Mouse (Mus musculus) cerebellum, adult 18-20 months (tissue): ENCODE data around the gene Irgm1.
"Not testable (repeated sequence)": the region's sequence is repeated elsewhere in the genome, so short reads cannot be mapped to it uniquely, and the experiment has no call there.

Source experiments
- DNase-seq, 2 experiments: peaks; one replicate each; pipeline ENCODE4 v3.0.0; 2021

The Irgm1 gene

GRCm38 (mm10) chr11:48833078-48833730, 38.3 kb downstream of the Irgm1 start:
- no peak for DNase-seq

- DNase-seq = no peak
These were observed 40.2 kb downstream of the Irgm1 start for GRCm38 (mm10) chr11:48831273-48831672.

- no peak for DNase-seq
These were observed 41.2 kb downstream of the Irgm1 start for GRCm38 (mm10) chr11:48830279-48830678.

- no peak for DNase-seq
These were observed 43.6 kb downstream of the Irgm1 start for GRCm38 (mm10) chr11:48827926-48828325.

GRCm38 (mm10) chr11:48826752-48827096, 44.8 kb downstream of the Irgm1 start:
- DNase-seq = no peak

- peak in 1 of 2 experiments; percentile 42 for DNase-seq
These were observed 45.3 kb downstream of the Irgm1 start, which contains the start of the genes Trim7 and Gm12184 for GRCm38 (mm10) chr11:48825979-48826751. TSS of gene Trim7 (plus strand) at chr11:48826140. TSS of gene Gm12184 (minus strand) at chr11:48826655.

- no peak for DNase-seq
These were observed 47.1 kb downstream of the Irgm1 start for GRCm38 (mm10) chr11:48824311-48824830.

- peak; percentile 51 to 72 for DNase-seq
These were observed 47.9 kb downstream of the Irgm1 start for GRCm38 (mm10) chr11:48823536-48823972.

- DNase-seq = no peak
These were observed 48.5 kb downstream of the Irgm1 start for GRCm38 (mm10) chr11:48822768-48823512.

- DNase-seq = not testable (repeated sequence)
These were observed 50.2 kb downstream of the Irgm1 start for GRCm38 (mm10) chr11:48821299-48821698.

GRCm38 (mm10) chr11:48820308-48820674, 51.2 kb downstream of the Irgm1 start:
- DNase-seq = no peak

GRCm38 (mm10) chr11:48819614-48820307, 51.7 kb downstream of the Irgm1 start:
- DNase-seq = no peak

- peak; percentile 79 to 91 for DNase-seq
These were observed 53.1 kb downstream of the Irgm1 start for GRCm38 (mm10) chr11:48818346-48818745.

GRCm38 (mm10) chr11:48817794-48818193, 53.7 kb downstream of the Irgm1 start:
- no peak for DNase-seq

GRCm38 (mm10) chr11:48816800-48817665, 54.5 kb downstream of the Irgm1 start, which contains the start of gene Trim41:
TSS of gene Trim41 (minus strand) at chr11:48817353.
- DNase-seq = peak; percentile 99

GRCm38 (mm10) chr11:48816281-48816781, 55.2 kb downstream of the Irgm1 start:
- peak in 1 of 2 experiments; percentile 56 for DNase-seq

- DNase-seq = peak in 1 of 2 experiments; percentile 22
These were observed 55.6 kb downstream of the Irgm1 start for GRCm38 (mm10) chr11:48815851-48816250.

GRCm38 (mm10) chr11:48813782-48814181, 57.7 kb downstream of the Irgm1 start:
- DNase-seq = no peak
